9 mouse cellular contexts compared by ENCODE assay signal in genomic region chr5:139792966-139793337, GRCm38 (mm10). TPM values are rescaled to one million over a fixed set of nuclear protein-coding genes. Genes with fewer than 3 reads are reported as not detected.
A peak's percentile ranks its signal among the peaks of the same experiment; 100 is the strongest.
DNase-seq lines count a peak whose midpoint lies in the region; ATAC-seq lines count a peak whose summit lies in the region.
"Had no signal": no experiment of that assay in that cellular context is flagged by ENCODE, and none has a peak within 500 bp of the region (broad histone marks: within the 10 kb centered on the region; RNA-seq: fewer than 3 reads in every experiment).

No protein-coding gene starts in this region.

- H3K4me2 ChIP-seq in forebrain, embryonic 13.5 days: peak overlapping the region; percentile 95
- no peak overlapping the region for H3K4me2 ChIP-seq in forebrain, embryonic 16.5 days (ENCODE audit: low read length)
- peak overlapping the region; percentile 97 for H3K4me2 ChIP-seq in lung, embryonic 16.5 days (ENCODE audit: low read depth, low read length)
- 0 out of 2 replicates have a peak overlapping the region, but pooled peaks have one; percentile 95 for H3K4me2 ChIP-seq in hindbrain, embryonic 15.5 days
- peak overlapping the region; percentile 99 for H3K4me2 ChIP-seq in neural tube, embryonic 13.5 days

- no peak for ATAC-seq in forebrain, embryonic 13.5 days
- ATAC-seq in forebrain, embryonic 16.5 days: no peak
- ATAC-seq in lung, embryonic 16.5 days (ENCODE audit: low read depth): no peak
- ATAC-seq in hindbrain, embryonic 15.5 days (ENCODE audit: low FRiP score, low read depth): no peak
- no peak for ATAC-seq in neural tube, embryonic 13.5 days (ENCODE audit: low read depth)

- H3K4me1 ChIP-seq in forebrain, embryonic 13.5 days: peaks cover 50% of the 10 kb centered on the region
- peaks cover 42% of the 10 kb centered on the region for H3K4me1 ChIP-seq in forebrain, embryonic 16.5 days (replicated peaks; ENCODE audit: control insufficient read depth, insufficient read depth, low read length)
- peaks cover 44% of the 10 kb centered on the region for H3K4me1 ChIP-seq in lung, embryonic 16.5 days (replicated peaks; ENCODE audit: control insufficient read depth, insufficient read depth, low read length)
- peaks cover 44% of the 10 kb centered on the region for H3K4me1 ChIP-seq in hindbrain, embryonic 15.5 days (replicated peaks)
- peaks cover 60% of the 10 kb centered on the region for H3K4me1 ChIP-seq in neural tube, embryonic 13.5 days (replicated peaks)

- H3K9me3 ChIP-seq in forebrain, embryonic 13.5 days (replicated peaks): no peaks in the 10 kb centered on the region
- H3K9me3 ChIP-seq in forebrain, embryonic 16.5 days (ENCODE audit: control insufficient read depth, low read length): no peaks in the 10 kb centered on the region
- H3K9me3 ChIP-seq in lung, embryonic 16.5 days (ENCODE audit: control insufficient read depth, low read length): no peaks in the 10 kb centered on the region
- H3K9me3 ChIP-seq in hindbrain, embryonic 15.5 days: no peaks in the 10 kb centered on the region
- no peaks in the 10 kb centered on the region for H3K9me3 ChIP-seq in neural tube, embryonic 13.5 days

- H3K9ac ChIP-seq in forebrain, embryonic 13.5 days: no peak overlapping the region; the same call in 1 of the 2 replicates
- no peak overlapping the region for H3K9ac ChIP-seq in forebrain, embryonic 16.5 days (replicated peaks; ENCODE audit: low read depth, low read length)
- peak overlapping the region; percentile 49 for H3K9ac ChIP-seq in lung, embryonic 16.5 days (ENCODE audit: low read length)
- no peak overlapping the region for H3K9ac ChIP-seq in hindbrain, embryonic 15.5 days
- 0 out of 2 replicates have a peak overlapping the region, but pooled peaks have one; percentile 17 for H3K9ac ChIP-seq in neural tube, embryonic 13.5 days

- H3K27me3 ChIP-seq in forebrain, embryonic 13.5 days: 0 out of 2 replicates have a peak, but pooled peaks cover 7% of the 10 kb centered on the region
- H3K27me3 ChIP-seq in forebrain, embryonic 16.5 days (replicated peaks; ENCODE audit: control insufficient read depth, insufficient read depth, low read length): no peaks in the 10 kb centered on the region
- no peaks in the 10 kb centered on the region for H3K27me3 ChIP-seq in lung, embryonic 16.5 days (ENCODE audit: control insufficient read depth, insufficient read depth, low read depth, low read length)
- H3K27me3 ChIP-seq in hindbrain, embryonic 15.5 days: 0 out of 2 replicates have a peak, but pooled peaks cover 5% of the 10 kb centered on the region
- H3K27me3 ChIP-seq in neural tube, embryonic 13.5 days: peaks cover 7% of the 10 kb centered on the region; the same call in 1 of the 2 replicates

- H3K4me3 ChIP-seq in forebrain, embryonic 13.5 days: peak overlapping the region; percentile 72; the same call in 1 of the 2 replicates
- H3K4me3 ChIP-seq in forebrain, embryonic 16.5 days (replicated peaks; ENCODE audit: low read length): no peak overlapping the region
- peak overlapping the region; percentile 24 for H3K4me3 ChIP-seq in lung, embryonic 16.5 days (ENCODE audit: low read length)
- H3K4me3 ChIP-seq in hindbrain, embryonic 15.5 days: no peak overlapping the region
- H3K4me3 ChIP-seq in neural tube, embryonic 13.5 days: no peak overlapping the region

- no peak for DNase-seq in lung, postnatal 25 days (ENCODE audit: low spot score)
- no peak for DNase-seq in Muller cell, postnatal 12 days (ENCODE audit: inconsistent ontology term)
- no peak for DNase-seq in cerebellum, adult 11 months
- DNase-seq: retina, postnatal 1 day had no signal

- no peak overlapping the region for H3K27ac ChIP-seq in forebrain, embryonic 13.5 days
- no peak overlapping the region for H3K27ac ChIP-seq in forebrain, embryonic 16.5 days (ENCODE audit: low read length)
- H3K27ac ChIP-seq in lung, embryonic 16.5 days (ENCODE audit: low read length): peak overlapping the region; percentile 82
- no peak overlapping the region for H3K27ac ChIP-seq in hindbrain, embryonic 15.5 days (replicated peaks)
- no peak overlapping the region; the same call in 1 of the 2 replicates for H3K27ac ChIP-seq in neural tube, embryonic 13.5 days (replicated peaks)

- 78% methylated on average over 3 of the region's 3 CpGs for WGBS in forebrain, embryonic 13.5 days
- 62% methylated on average over 3 of the region's 3 CpGs for WGBS in forebrain, embryonic 16.5 days
- WGBS in lung, embryonic 16.5 days: 22% methylated on average over 3 of the region's 3 CpGs
- WGBS in hindbrain, embryonic 15.5 days: 74% methylated on average over 3 of the region's 3 CpGs
- WGBS in neural tube, embryonic 13.5 days: 54% methylated on average over 3 of the region's 3 CpGs

- H3K36me3 ChIP-seq in forebrain, embryonic 13.5 days (ENCODE audit: poor library complexity, severe bottlenecking): no peaks in the 10 kb centered on the region
- no peaks in the 10 kb centered on the region for H3K36me3 ChIP-seq in forebrain, embryonic 16.5 days (ENCODE audit: control insufficient read depth, insufficient read depth)
- H3K36me3 ChIP-seq in lung, embryonic 16.5 days (ENCODE audit: control insufficient read depth, insufficient read depth, low read length): no peaks in the 10 kb centered on the region
- H3K36me3 ChIP-seq in hindbrain, embryonic 15.5 days: no peaks in the 10 kb centered on the region
- no peaks in the 10 kb centered on the region for H3K36me3 ChIP-seq in neural tube, embryonic 13.5 days

RNA-seq across cellular contexts. Expression of gene Mafk, which starts 1.6 kb away (rescaled TPM):
- polyA plus RNA-seq in forebrain, embryonic 13.5 days (2015; fragmentation: Nextera tagmentation; extraction: Ambion mirVana): 14.0 and 14.3 TPM in 2 replicates
- polyA plus RNA-seq in forebrain, embryonic 16.5 days (2015; fragmentation: Nextera tagmentation; extraction: Ambion mirVana): 22.6 and 23.1 TPM in 2 replicates
- 15.3 and 16.3 TPM in 2 replicates for polyA plus RNA-seq in lung, embryonic 16.5 days (2015; fragmentation: Nextera tagmentation; extraction: Ambion mirVana)
- polyA plus RNA-seq in hindbrain, embryonic 15.5 days (2015; fragmentation: Nextera tagmentation; extraction: Ambion mirVana): 11.7 and 13.5 TPM in 2 replicates
- polyA plus RNA-seq in neural tube, embryonic 13.5 days (2015; fragmentation: Nextera tagmentation; extraction: Ambion mirVana): 11.7 and 12.1 TPM in 2 replicates

RNA-seq across cellular contexts. Expression of gene Ints1, which starts 17.5 kb away (rescaled TPM):
- 23.5 and 27.6 TPM in 2 replicates for polyA plus RNA-seq in forebrain, embryonic 13.5 days (2015; fragmentation: Nextera tagmentation; extraction: Ambion mirVana)
- 26.7 and 32.3 TPM in 2 replicates for polyA plus RNA-seq in forebrain, embryonic 16.5 days (2015; fragmentation: Nextera tagmentation; extraction: Ambion mirVana)
- 21.9 and 24.6 TPM in 2 replicates for polyA plus RNA-seq in lung, embryonic 16.5 days (2015; fragmentation: Nextera tagmentation; extraction: Ambion mirVana)
- 30.0 and 30.3 TPM in 2 replicates for polyA plus RNA-seq in hindbrain, embryonic 15.5 days (2015; fragmentation: Nextera tagmentation; extraction: Ambion mirVana)
- polyA plus RNA-seq in neural tube, embryonic 13.5 days (2015; fragmentation: Nextera tagmentation; extraction: Ambion mirVana): 24.3 and 27.1 TPM in 2 replicates

RNA-seq across cellular contexts. Expression of gene Tmem184a, which starts 26.8 kb away (rescaled TPM):
- 0.05 and 0.20 TPM in 2 replicates for polyA plus RNA-seq in forebrain, embryonic 13.5 days (2015; fragmentation: Nextera tagmentation; extraction: Ambion mirVana)
- 0.11 and 0.29 TPM in 2 replicates for polyA plus RNA-seq in forebrain, embryonic 16.5 days (2015; fragmentation: Nextera tagmentation; extraction: Ambion mirVana)
- 13.9 and 14.6 TPM in 2 replicates for polyA plus RNA-seq in lung, embryonic 16.5 days (2015; fragmentation: Nextera tagmentation; extraction: Ambion mirVana)
- 0.12 and 0.18 TPM in 2 replicates for polyA plus RNA-seq in hindbrain, embryonic 15.5 days (2015; fragmentation: Nextera tagmentation; extraction: Ambion mirVana)
- 0.23 and 0.64 TPM in 2 replicates for polyA plus RNA-seq in neural tube, embryonic 13.5 days (2015; fragmentation: Nextera tagmentation; extraction: Ambion mirVana)

RNA-seq across cellular contexts. Expression of gene Gm26938, which starts 33.3 kb away (rescaled TPM):
- polyA plus RNA-seq in forebrain, embryonic 13.5 days (2015; fragmentation: Nextera tagmentation; extraction: Ambion mirVana): not detected in 2 replicates
- polyA plus RNA-seq in forebrain, embryonic 16.5 days (2015; fragmentation: Nextera tagmentation; extraction: Ambion mirVana): not detected in 2 replicates
- not detected in 2 replicates for polyA plus RNA-seq in lung, embryonic 16.5 days (2015; fragmentation: Nextera tagmentation; extraction: Ambion mirVana)
- not detected in 2 replicates for polyA plus RNA-seq in hindbrain, embryonic 15.5 days (2015; fragmentation: Nextera tagmentation; extraction: Ambion mirVana)
- not detected in 2 replicates for polyA plus RNA-seq in neural tube, embryonic 13.5 days (2015; fragmentation: Nextera tagmentation; extraction: Ambion mirVana)

RNA-seq across cellular contexts. Expression of gene Psmg3, which starts 33.7 kb away (rescaled TPM):
- polyA plus RNA-seq in forebrain, embryonic 13.5 days (2015; fragmentation: Nextera tagmentation; extraction: Ambion mirVana): 85.5 and 88.5 TPM in 2 replicates
- polyA plus RNA-seq in forebrain, embryonic 16.5 days (2015; fragmentation: Nextera tagmentation; extraction: Ambion mirVana): 75.0 and 90.0 TPM in 2 replicates
- 69.5 and 75.9 TPM in 2 replicates for polyA plus RNA-seq in lung, embryonic 16.5 days (2015; fragmentation: Nextera tagmentation; extraction: Ambion mirVana)
- polyA plus RNA-seq in hindbrain, embryonic 15.5 days (2015; fragmentation: Nextera tagmentation; extraction: Ambion mirVana): 67.4 and 71.0 TPM in 2 replicates
- polyA plus RNA-seq in neural tube, embryonic 13.5 days (2015; fragmentation: Nextera tagmentation; extraction: Ambion mirVana): 66.6 and 70.3 TPM in 2 replicates

Comparison
In these comparisons a context has a peak if more than half of its experiments do, and no peak if none do; other contexts are left out.
1. H3K4me3 ChIP-seq: peak in forebrain, embryonic 13.5 days (single experiment) and lung, embryonic 16.5 days (single experiment); none in forebrain, embryonic 16.5 days (single experiment), hindbrain, embryonic 15.5 days (single experiment) and neural tube, embryonic 13.5 days (single experiment).
2. H3K9ac ChIP-seq: peak in lung, embryonic 16.5 days (single experiment) and neural tube, embryonic 13.5 days (single experiment); none in forebrain, embryonic 13.5 days (single experiment), forebrain, embryonic 16.5 days (single experiment) and hindbrain, embryonic 15.5 days (single experiment).